ENCODE assay signal across 21 mouse cellular contexts in the genomic region with DNA sequence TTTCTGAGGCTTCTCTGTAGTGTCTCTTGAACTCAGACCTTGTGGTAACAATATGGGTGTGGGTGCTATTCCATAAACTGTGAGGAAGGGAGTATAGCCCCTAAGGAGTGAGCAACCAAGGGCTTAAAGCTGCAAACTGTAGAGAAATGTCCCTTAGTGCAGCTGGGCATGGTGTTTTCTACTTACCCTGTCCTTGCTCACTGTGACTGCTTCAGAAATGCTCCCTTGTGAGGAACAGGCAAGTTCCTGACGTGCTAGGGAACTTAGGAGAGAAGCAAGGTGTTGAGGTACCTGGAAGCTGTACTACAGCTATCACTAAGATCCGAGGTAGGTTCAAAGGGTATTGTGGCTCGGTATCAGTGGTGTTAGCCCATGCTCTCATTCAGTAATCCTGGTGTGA. TPM values are rescaled to one million over a fixed set of nuclear protein-coding genes. Genes with fewer than 3 reads are reported as not detected.
DNase-seq lines count a peak whose midpoint lies in the region; ATAC-seq and TF ChIP-seq lines count a peak whose summit lies in the region.
"Had no signal": no experiment of that assay in that cellular context is flagged by ENCODE, and none has a peak within 500 bp of the region (broad histone marks: within the 10 kb centered on the region; RNA-seq: fewer than 3 reads in every experiment).

No protein-coding gene starts in this region.

- peaks cover 16% of the 10 kb centered on the region for H3K79me2 ChIP-seq in heart, adult 2 months (replicated peaks; ENCODE audit: control insufficient read depth, insufficient read depth, low read length)

- intact Hi-C loops in heart, adult 2 months (cut with DNase I), result no loop called here

- DNase-seq in heart, adult 2 months, result no peak
- DNase-seq in heart, adult 9 months (ENCODE audit: low spot score in 2 of 2), result no peak
- DNase-seq in liver, embryonic 13.5 days, result no peak
- DNase-seq in liver, embryonic 11.5 days (ENCODE audit: low spot score), result no peak
- DNase-seq in neural tube, embryonic 10.5 days (ENCODE audit: extremely low spot score, low spot score), result no peak
- DNase-seq in right cerebral cortex, adult 18-20 months, result no peak
- DNase-seq: adrenal gland, adult 8-10 months; adrenal gland, postnatal 36 days; B cell, adult 2 months; cerebellum, adult 2 months; cerebellum, postnatal 10 days; gastrocnemius, adult 2 months; gastrocnemius, postnatal 25 days; heart, postnatal 10 days; heart, postnatal 4 days had no signal

- TF ChIP-seq EP300 in heart, adult 2 months (IDR thresholded peaks at IDR 0.05; ENCODE audit: insufficient read depth, low read depth, low read length), result no peak

- 76% methylated on average over 3 of the region's 3 CpGs for WGBS in heart, adult 2 months
- WGBS in liver, embryonic 13.5 days (ENCODE audit: insufficient replicate concordance), result 76% methylated on average over 3 of the region's 3 CpGs
- WGBS in liver, embryonic 11.5 days, result 79% methylated on average over 3 of the region's 3 CpGs
- 83% methylated on average over 3 of the region's 3 CpGs for WGBS in neural tube, embryonic 13.5 days

- TF ChIP-seq CTCF in heart, adult 2 months (IDR thresholded peaks at IDR 0.05), result no peak

- no peak overlapping the region for H3K4me2 ChIP-seq in liver, embryonic 13.5 days
- no peak overlapping the region for H3K4me2 ChIP-seq in liver, embryonic 11.5 days
- H3K4me2 ChIP-seq in neural tube, embryonic 13.5 days, result no peak overlapping the region

- H3K4me3 ChIP-seq in heart, adult 2 months, result no peak overlapping the region
- no peak overlapping the region for H3K4me3 ChIP-seq in liver, embryonic 13.5 days (replicated peaks)
- H3K4me3 ChIP-seq in liver, embryonic 11.5 days (ENCODE audit: low read depth, low read length), result no peak overlapping the region
- H3K4me3 ChIP-seq in neural tube, embryonic 13.5 days, result no peak overlapping the region
- H3K4me3 ChIP-seq: embryonic facial prominence, embryonic 10.5 days; gastrocnemius, adult 2 months; heart, embryonic 10.5 days had no signal

- H3K36me3 ChIP-seq in heart, adult 2 months (ENCODE audit: control insufficient read depth, insufficient read depth, low read length), result peaks cover 5% of the 10 kb centered on the region; the same call in 1 of the 2 replicates
- peaks cover 9% of the 10 kb centered on the region; the same call in 1 of the 2 replicates for H3K36me3 ChIP-seq in liver, embryonic 13.5 days
- 0 out of 2 replicates have a peak, but pooled peaks cover 3% of the 10 kb centered on the region for H3K36me3 ChIP-seq in liver, embryonic 11.5 days (ENCODE audit: control insufficient read depth, insufficient read depth, low read length)
- no peaks in the 10 kb centered on the region for H3K36me3 ChIP-seq in neural tube, embryonic 13.5 days

- no peak overlapping the region for H3K27ac ChIP-seq in heart, adult 2 months
- peak overlapping the region; percentile 36; the same call in 1 of the 2 replicates for H3K27ac ChIP-seq in liver, embryonic 13.5 days
- H3K27ac ChIP-seq in liver, embryonic 11.5 days (ENCODE audit: low read depth, low read length), result no peak overlapping the region
- H3K27ac ChIP-seq in neural tube, embryonic 13.5 days (replicated peaks), result no peak overlapping the region
- H3K27ac ChIP-seq: embryonic facial prominence, embryonic 10.5 days; gastrocnemius, adult 2 months; heart, embryonic 10.5 days had no signal

- no peaks in the 10 kb centered on the region for H3K9me3 ChIP-seq in liver, embryonic 13.5 days (replicated peaks)
- no peaks in the 10 kb centered on the region for H3K9me3 ChIP-seq in liver, embryonic 11.5 days (ENCODE audit: control insufficient read depth, low read length)
- H3K9me3 ChIP-seq in neural tube, embryonic 13.5 days, result no peaks in the 10 kb centered on the region
- H3K9me3 ChIP-seq: embryonic facial prominence, embryonic 10.5 days; G1E; heart, embryonic 10.5 days had no signal

- H3K4me1 ChIP-seq in heart, adult 2 months (ENCODE audit: control insufficient read depth, insufficient read depth, low read length), result peaks cover 15% of the 10 kb centered on the region
- peaks cover 74% of the 10 kb centered on the region for H3K4me1 ChIP-seq in liver, embryonic 13.5 days (replicated peaks)
- H3K4me1 ChIP-seq in liver, embryonic 11.5 days (replicated peaks; ENCODE audit: control insufficient read depth, insufficient read depth, low read length), result peaks cover 27% of the 10 kb centered on the region
- H3K4me1 ChIP-seq in neural tube, embryonic 13.5 days (replicated peaks), result peaks cover 71% of the 10 kb centered on the region

- H3K9ac ChIP-seq in heart, adult 2 months (ENCODE audit: low read depth, low read length), result 0 out of 2 replicates have a peak overlapping the region, but pooled peaks have one; percentile 17
- peak overlapping the region; percentile 26; the same call in 1 of the 2 replicates for H3K9ac ChIP-seq in liver, embryonic 13.5 days
- H3K9ac ChIP-seq in liver, embryonic 11.5 days (ENCODE audit: low read depth, low read length), result no peak overlapping the region
- H3K9ac ChIP-seq in neural tube, embryonic 13.5 days, result peak overlapping the region; percentile 34; the same call in 1 of the 2 replicates

- TF ChIP-seq POLR2A in heart, adult 2 months (IDR thresholded peaks at IDR 0.05; ENCODE audit: insufficient read depth, low read depth, low read length), result no peak

- no peaks in the 10 kb centered on the region for H3K27me3 ChIP-seq in heart, adult 2 months (ENCODE audit: control insufficient read depth, insufficient read depth, low read length)
- H3K27me3 ChIP-seq in liver, embryonic 13.5 days, result no peaks in the 10 kb centered on the region
- no peaks in the 10 kb centered on the region for H3K27me3 ChIP-seq in liver, embryonic 11.5 days (replicated peaks; ENCODE audit: control insufficient read depth, insufficient read depth, low read length)
- H3K27me3 ChIP-seq in neural tube, embryonic 13.5 days, result no peaks in the 10 kb centered on the region

- ATAC-seq in liver, embryonic 13.5 days (ENCODE audit: low read depth), result no peak
- ATAC-seq in liver, embryonic 11.5 days (replicated peaks; ENCODE audit: low FRiP score), result no peak
- ATAC-seq in neural tube, embryonic 13.5 days (ENCODE audit: low read depth), result no peak
- ATAC-seq: CD4-positive, CD25-positive, alpha-beta regulatory T cell, adult 4 months; forebrain, embryonic 14.5 days had no signal

RNA-seq across cellular contexts. Expression of a gene that starts 4.2 kb away (rescaled TPM):
- 10 to 100 TPM; 23.1 to 24.3 TPM for total RNA-seq in heart, adult 2 months (2021)
- 9.0 and 19.6 TPM in 2 replicates for polyA plus RNA-seq in heart, adult 2 months (2012; rRNA removed)
- polyA plus RNA-seq in liver, embryonic 13.5 days (2015; fragmentation: Nextera tagmentation; extraction: Ambion mirVana), result 19.5 and 28.1 TPM in 2 replicates
- 42.0 and 46.1 TPM in 2 replicates for polyA plus RNA-seq in liver, embryonic 11.5 days (2014; fragmentation: Nextera tagmentation; extraction: Ambion mirVana)
- 87.9 and 104 TPM in 2 replicates for polyA plus RNA-seq in neural tube, embryonic 13.5 days (2015; fragmentation: Nextera tagmentation; extraction: Ambion mirVana)

RNA-seq across cellular contexts. Expression of a gene that starts 10.2 kb away (rescaled TPM):
- total RNA-seq in heart, adult 2 months (2021), result 10 to 100 TPM; 11.0 to 12.6 TPM
- polyA plus RNA-seq in heart, adult 2 months (2012; rRNA removed), result 4.2 and 10.2 TPM in 2 replicates
- polyA plus RNA-seq in liver, embryonic 13.5 days (2015; fragmentation: Nextera tagmentation; extraction: Ambion mirVana), result 4.3 and 4.7 TPM in 2 replicates
- polyA plus RNA-seq in liver, embryonic 11.5 days (2014; fragmentation: Nextera tagmentation; extraction: Ambion mirVana), result 12.4 and 12.7 TPM in 2 replicates
- polyA plus RNA-seq in neural tube, embryonic 13.5 days (2015; fragmentation: Nextera tagmentation; extraction: Ambion mirVana), result 17.2 and 20.3 TPM in 2 replicates

RNA-seq across cellular contexts. Expression of a gene that starts 44.8 kb away (rescaled TPM):
- 10 to 100 TPM; 20.8 to 23.1 TPM for total RNA-seq in heart, adult 2 months (2021)
- 10.4 and 16.6 TPM in 2 replicates for polyA plus RNA-seq in heart, adult 2 months (2012; rRNA removed)
- polyA plus RNA-seq in liver, embryonic 13.5 days (2015; fragmentation: Nextera tagmentation; extraction: Ambion mirVana), result 16.3 and 21.2 TPM in 2 replicates
- polyA plus RNA-seq in liver, embryonic 11.5 days (2014; fragmentation: Nextera tagmentation; extraction: Ambion mirVana), result 45.5 and 45.7 TPM in 2 replicates
- polyA plus RNA-seq in neural tube, embryonic 13.5 days (2015; fragmentation: Nextera tagmentation; extraction: Ambion mirVana), result 28.5 and 29.7 TPM in 2 replicates
